Mouse (Mus musculus): Measurements from ENCODE around the gene Vamp1. TPM values are rescaled to one million over a fixed set of nuclear protein-coding genes. Genes with fewer than 3 reads are reported as not detected.

The Vamp1 gene
- polyA plus RNA-seq, 1 experiment: 6.5 TPM

DNA sequence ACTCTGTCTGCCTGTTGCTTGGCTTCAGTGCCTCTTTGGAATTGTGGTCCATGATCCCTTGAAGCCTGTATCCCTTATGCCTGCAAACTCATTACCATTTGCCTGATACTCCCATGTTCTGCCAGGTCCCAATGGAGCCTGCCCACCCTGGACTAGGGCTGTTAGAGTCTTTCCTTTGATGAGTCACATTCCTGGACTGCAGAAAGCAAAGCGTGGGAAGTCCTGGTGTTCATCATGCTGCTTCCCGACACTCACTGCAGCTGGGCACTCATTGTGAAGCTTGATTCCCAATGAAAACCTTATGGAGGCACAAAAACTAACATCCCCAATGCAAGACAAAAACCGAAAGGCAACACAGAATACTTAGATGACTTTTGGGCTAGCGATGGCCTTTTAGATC is 76.0 kb downstream of the Vamp1 start:
- Histone ChIP-seq H3K36me3 (ENCODE audit: control insufficient read depth, insufficient read depth) (no peaks in the 10 kb centered on the region), H3K4me3 (no peak overlapping the region), H3ac (ENCODE audit: control insufficient read depth, insufficient read length) (no peak overlapping the region), H3K27me3 (ENCODE audit: control insufficient read depth, insufficient read depth, insufficient read length) (no peaks in the 10 kb centered on the region), H3K4me2 (ENCODE audit: low read depth) (no peak overlapping the region), H3K79me2 (ENCODE audit: control insufficient read depth, insufficient read depth) (no peaks in the 10 kb centered on the region)
- TF ChIP-seq MYOG (IDR thresholded peaks at IDR 0.05; ENCODE audit: control insufficient read depth in 1 of 3, insufficient read depth in 1 of 3, insufficient read length in 2 of 3, low read depth in 2 of 3) (no peak), USF1 (IDR thresholded peaks at IDR 0.05; ENCODE audit: low read depth) (no peak)

DNA sequence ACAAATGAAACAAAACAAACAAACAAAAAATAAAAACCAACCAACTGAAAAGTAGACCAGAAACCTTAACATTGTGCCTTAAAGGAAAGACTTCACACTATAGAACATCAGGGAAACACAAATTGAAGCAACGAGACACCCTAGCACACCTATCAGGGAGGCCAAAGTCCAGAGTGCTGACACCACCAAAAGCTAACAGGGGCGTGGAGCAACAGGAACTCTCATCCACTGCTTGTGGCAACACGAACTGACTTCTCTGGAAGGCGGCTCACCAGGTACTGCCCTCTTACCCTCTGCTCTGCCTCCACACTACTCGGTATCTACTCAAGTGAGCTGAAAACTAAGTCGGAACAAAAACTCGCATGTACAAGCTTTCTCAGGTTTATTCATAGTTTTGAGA is 76.9 kb downstream of the Vamp1 start:
- Histone ChIP-seq H3K4me2 (ENCODE audit: low read depth) (no peak overlapping the region), H3K4me3 (no peak overlapping the region), H3K36me3 (ENCODE audit: control insufficient read depth, insufficient read depth) (no peaks in the 10 kb centered on the region), H3K27me3 (ENCODE audit: control insufficient read depth, insufficient read depth, insufficient read length) (no peaks in the 10 kb centered on the region), H3ac (ENCODE audit: control insufficient read depth, insufficient read length) (no peak overlapping the region), H3K79me2 (ENCODE audit: control insufficient read depth, insufficient read depth) (no peaks in the 10 kb centered on the region)
- TF ChIP-seq TCF3 (IDR thresholded peaks at IDR 0.05; ENCODE audit: insufficient read length, low read depth) (no peak), TCF12 (IDR thresholded peaks at IDR 0.05; ENCODE audit: insufficient read depth, poor library complexity, severe bottlenecking) (no peak), POLR2A (IDR thresholded peaks at IDR 0.05; ENCODE audit: insufficient read length, low read depth) (no peak), USF1 (IDR thresholded peaks at IDR 0.05; ENCODE audit: low read depth) (no peak), POLR2AphosphoS2 (IDR thresholded peaks at IDR 0.05; ENCODE audit: insufficient read length, low read depth) (no peak), MYOG (IDR thresholded peaks at IDR 0.05; ENCODE audit: control insufficient read depth in 1 of 3, insufficient read depth in 1 of 3, insufficient read length in 2 of 3, low read depth in 2 of 3) (no peak), MAX (IDR thresholded peaks at IDR 0.05; ENCODE audit: low read depth) (no peak), E2F4 (IDR thresholded peaks at IDR 0.05; ENCODE audit: insufficient read depth) (no peak), REST (IDR thresholded peaks at IDR 0.05; ENCODE audit: insufficient read depth, insufficient read length) (no peak), SRF (IDR thresholded peaks at IDR 0.05; ENCODE audit: control insufficient read depth, insufficient read length, low read depth) (no peak), MYOD1 (IDR thresholded peaks at IDR 0.05; ENCODE audit: control insufficient read depth in 1 of 3, insufficient read length in 2 of 3, low read depth in 2 of 3) (no peak), CEBPB (IDR thresholded peaks at IDR 0.05; ENCODE audit: insufficient read depth, poor library complexity, severe bottlenecking) (no peak)

DNA sequence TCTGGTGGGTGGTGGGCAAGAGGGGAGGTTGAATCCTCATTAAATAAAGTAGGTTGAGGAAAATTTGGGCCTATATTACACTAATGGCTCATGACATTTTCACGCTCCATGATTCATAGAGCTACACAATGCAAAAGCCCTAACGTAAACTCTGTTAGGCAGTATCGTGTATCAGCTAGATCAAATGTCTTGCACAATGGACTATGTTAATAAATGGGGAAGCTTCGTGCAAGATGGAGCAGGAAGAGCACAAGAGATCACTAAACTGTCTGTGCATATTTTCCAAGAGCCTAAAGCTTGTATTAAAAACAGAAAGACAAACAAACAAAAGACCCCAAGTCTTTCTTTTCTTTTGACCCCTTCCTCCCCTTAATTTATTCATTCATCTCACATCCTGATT is 78.7 kb downstream of the Vamp1 start:
- no peaks in the 10 kb centered on the region for H3K36me3 ChIP-seq (ENCODE audit: control insufficient read depth, insufficient read depth)
- no peaks in the 10 kb centered on the region for H3K27me3 ChIP-seq (ENCODE audit: control insufficient read depth, insufficient read depth, insufficient read length)
- no peak overlapping the region for H3ac ChIP-seq (ENCODE audit: control insufficient read depth, insufficient read length)
- no peaks in the 10 kb centered on the region for H3K79me2 ChIP-seq (ENCODE audit: control insufficient read depth, insufficient read depth)
- H3K4me2 ChIP-seq (ENCODE audit: low read depth): no peak overlapping the region
- TF ChIP-seq TCF3 (IDR thresholded peaks at IDR 0.05; ENCODE audit: insufficient read length, low read depth) (no peak), POLR2AphosphoS2 (IDR thresholded peaks at IDR 0.05; ENCODE audit: insufficient read length, low read depth) (no peak), REST (IDR thresholded peaks at IDR 0.05; ENCODE audit: insufficient read depth, insufficient read length) (no peak), SRF (IDR thresholded peaks at IDR 0.05; ENCODE audit: control insufficient read depth, insufficient read length, low read depth) (no peak), E2F4 (IDR thresholded peaks at IDR 0.05; ENCODE audit: insufficient read depth) (no peak), MAX (IDR thresholded peaks at IDR 0.05; ENCODE audit: low read depth) (no peak), TCF12 (IDR thresholded peaks at IDR 0.05; ENCODE audit: insufficient read depth, poor library complexity, severe bottlenecking) (no peak), MYOD1 (IDR thresholded peaks at IDR 0.05; ENCODE audit: control insufficient read depth in 1 of 3, insufficient read length in 2 of 3, low read depth in 2 of 3) (no peak), CEBPB (IDR thresholded peaks at IDR 0.05; ENCODE audit: insufficient read depth, poor library complexity, severe bottlenecking) (no peak), MYOG (IDR thresholded peaks at IDR 0.05; ENCODE audit: control insufficient read depth in 1 of 3, insufficient read depth in 1 of 3, insufficient read length in 2 of 3, low read depth in 2 of 3) (no peak), USF1 (IDR thresholded peaks at IDR 0.05; ENCODE audit: low read depth) (no peak), POLR2A (IDR thresholded peaks at IDR 0.05; ENCODE audit: insufficient read length, low read depth) (no peak)
- H3K4me3 ChIP-seq: no peak overlapping the region

Other genes starting within 250 kb of the Vamp1 start
- 1.1 TPM for gene Pianp, start 218.9 kb upstream of the Vamp1 start, polyA plus RNA-seq (2012; fragmentation: generic; extraction: Trizol)
- 20.8 TPM for gene Zfp384, start 206.4 kb upstream of the Vamp1 start, polyA plus RNA-seq (2012; fragmentation: generic; extraction: Trizol)
- 31.2 TPM for gene Ing4, start 175.8 kb upstream of the Vamp1 start, polyA plus RNA-seq (2012; fragmentation: generic; extraction: Trizol)
- 1.4 TPM for gene Acrbp, start 165.9 kb upstream of the Vamp1 start, polyA plus RNA-seq (2012; fragmentation: generic; extraction: Trizol)
- not detected for gene Lpar5, start 147.6 kb upstream of the Vamp1 start, polyA plus RNA-seq (2012; fragmentation: generic; extraction: Trizol)
- gene Chd4, start 119.6 kb upstream of the Vamp1 start, polyA plus RNA-seq (2012; fragmentation: generic; extraction: Trizol): 133 TPM
- gene Nop2, start 83.6 kb upstream of the Vamp1 start, polyA plus RNA-seq (2012; fragmentation: generic; extraction: Trizol): 55.4 TPM
- gene Iffo1, start 70.3 kb upstream of the Vamp1 start, polyA plus RNA-seq (2012; fragmentation: generic; extraction: Trizol): 244 TPM
- 9,871 TPM for gene Gapdh, start 49.1 kb upstream of the Vamp1 start, polyA plus RNA-seq (2012; fragmentation: generic; extraction: Trizol)
- 34.7 TPM for gene Ncapd2, start 23.9 kb upstream of the Vamp1 start, polyA plus RNA-seq (2012; fragmentation: generic; extraction: Trizol)
- gene Mrpl51, start 23.8 kb upstream of the Vamp1 start, polyA plus RNA-seq (2012; fragmentation: generic; extraction: Trizol): 132 TPM
- 6.5 TPM for gene Tapbpl, start 16.3 kb downstream of the Vamp1 start, polyA plus RNA-seq (2012; fragmentation: generic; extraction: Trizol)
- 1.5 TPM for gene Cd27, start 21.5 kb downstream of the Vamp1 start, polyA plus RNA-seq (2012; fragmentation: generic; extraction: Trizol)
- gene Tuba3a, start 70.5 kb downstream of the Vamp1 start, polyA plus RNA-seq (2012; fragmentation: generic; extraction: Trizol): not detected
- 79.0 TPM for gene Ltbr, start 98.3 kb downstream of the Vamp1 start, polyA plus RNA-seq (2012; fragmentation: generic; extraction: Trizol)
- gene Scnn1a, start 105.1 kb downstream of the Vamp1 start, polyA plus RNA-seq (2012; fragmentation: generic; extraction: Trizol): 0.20 TPM
- 84.5 TPM for gene Tnfrsf1a, start 133.8 kb downstream of the Vamp1 start, polyA plus RNA-seq (2012; fragmentation: generic; extraction: Trizol)
- gene Plekhg6, start 165.2 kb downstream of the Vamp1 start, polyA plus RNA-seq (2012; fragmentation: generic; extraction: Trizol): 0.14 TPM